In the genomic region with DNA sequence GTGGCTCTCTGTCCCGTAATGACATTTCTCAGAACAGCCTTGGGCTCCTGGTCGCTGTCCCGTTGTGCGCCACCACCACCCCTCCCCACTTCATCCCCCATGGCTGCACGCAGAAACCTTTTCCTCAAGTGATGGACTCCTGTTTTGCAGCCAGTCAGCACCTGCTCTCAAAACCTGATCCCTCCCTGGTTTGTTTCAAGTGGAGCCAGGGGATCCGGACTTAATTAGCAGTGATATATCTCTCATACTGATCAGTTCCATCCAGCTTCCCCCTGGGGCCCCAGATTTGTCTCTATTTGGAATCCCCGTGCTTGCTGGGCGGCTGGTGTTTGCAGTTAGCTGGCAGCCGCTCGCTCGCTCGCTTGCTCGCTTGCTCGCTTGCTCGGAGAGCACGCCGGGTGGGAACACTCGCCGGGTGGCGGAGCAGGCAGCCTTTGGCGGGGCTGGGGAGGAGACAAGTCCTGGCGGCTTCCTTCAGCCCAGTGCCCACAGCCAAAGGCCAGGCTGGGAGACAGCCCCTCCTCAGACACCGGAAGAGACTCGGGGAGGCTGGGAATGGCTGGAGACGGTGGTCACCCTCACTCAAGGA, we compare ENCODE assay signal across 8 mouse cellular contexts.
DNase-seq lines count a peak whose midpoint lies in the region; ATAC-seq lines count a peak whose summit lies in the region.

No protein-coding gene starts in this region.

- H3K4me2 ChIP-seq in heart, embryonic 15.5 days, result peak overlapping the region; percentile 86
- H3K4me2 ChIP-seq in lung, embryonic 15.5 days, result peak overlapping the region; percentile 69

- H3K4me3 ChIP-seq in heart, embryonic 15.5 days, result peak overlapping the region; percentile 53
- peak overlapping the region; percentile 29 for H3K4me3 ChIP-seq in lung, embryonic 15.5 days

- H3K36me3 ChIP-seq in heart, embryonic 15.5 days, result no peaks in the 10 kb centered on the region
- H3K36me3 ChIP-seq in lung, embryonic 15.5 days, result no peaks in the 10 kb centered on the region

- DNase-seq in B cell, adult 2 months, result peak; percentile 19 to 28
- DNase-seq in adrenal gland, adult (ENCODE audit: inconsistent age in 2 of 2, low spot score in 1 of 2), result peak; percentile 61 to 87
- peak; percentile 48 for DNase-seq in embryo, embryonic 11.5 days (ENCODE audit: low read depth, low spot score)
- DNase-seq in kidney, postnatal 25 days, result peak; percentile 13 to 42
- DNase-seq in retina, postnatal 1 day, result peak; percentile 86
- no peak for DNase-seq in frontal cortex, postnatal 25 days (ENCODE audit: low spot score in 2 of 2)

- peak overlapping the region; percentile 79 for H3K27ac ChIP-seq in heart, embryonic 15.5 days
- H3K27ac ChIP-seq in lung, embryonic 15.5 days, result peak overlapping the region; percentile 82

- H3K27me3 ChIP-seq in heart, embryonic 15.5 days, result no peaks in the 10 kb centered on the region
- H3K27me3 ChIP-seq in lung, embryonic 15.5 days, result no peaks in the 10 kb centered on the region

- peak; percentile 54; the same call in 1 of the 2 replicates for ATAC-seq in heart, embryonic 15.5 days (replicated peaks; ENCODE audit: insufficient number of reproducible peaks, insufficient read depth, low FRiP score, low read depth)
- ATAC-seq in lung, embryonic 15.5 days (ENCODE audit: borderline replicate concordance, extremely low read depth, low FRiP score, low TSS enrichment), result peak; percentile 81; the same call in 1 of the 2 replicates

- WGBS in heart, embryonic 15.5 days, result 1% methylated on average over 25 of the region's 25 CpGs
- 2% methylated on average over 25 of the region's 25 CpGs for WGBS in lung, embryonic 15.5 days

- peak overlapping the region; percentile 58 for H3K9ac ChIP-seq in heart, embryonic 15.5 days
- H3K9ac ChIP-seq in lung, embryonic 15.5 days, result peak overlapping the region; percentile 36

- peaks cover 15% of the 10 kb centered on the region for H3K4me1 ChIP-seq in heart, embryonic 15.5 days (replicated peaks)
- H3K4me1 ChIP-seq in lung, embryonic 15.5 days, result peaks cover 29% of the 10 kb centered on the region

- no peaks in the 10 kb centered on the region for H3K9me3 ChIP-seq in heart, embryonic 15.5 days (replicated peaks)
- H3K9me3 ChIP-seq in lung, embryonic 15.5 days, result no peaks in the 10 kb centered on the region

Comparison
In these comparisons a context has a peak if more than half of its experiments do, and no peak if none do; other contexts are left out.
1. DNase-seq: peak in B cell, adult 2 months (2 of 2), adrenal gland, adult (2 of 2), embryo, embryonic 11.5 days (single experiment), kidney, postnatal 25 days (2 of 2) and retina, postnatal 1 day (single experiment); none in frontal cortex, postnatal 25 days (0 of 2).